Mouse (Mus musculus) forebrain, embryonic 11.5 days (tissue): ENCODE measurements at regions not wholly inside any gene's neighbourhood (a gene's known extent, or its start where the extent isn't known, plus 50 kb on each side); places are given as distances from the start of the nearest gene placed in this dataset.

Experiments used
- ATAC-seq: fragments of 200-750 bp; cut with Nextera tagmentation; replicated peaks from 2 replicates; pipeline ENCODE4 v1.8.0; 2017; ENCODE audit warnings: moderate TSS enrichment; ENCODE audit not compliant: low FRiP score
- DNase-seq: peaks from one replicate; pipeline ENCODE4 v3.0.0-alpha.2; 2017; ENCODE audit warnings: low spot score
- H3K27ac ChIP-seq: fragments of 300-500 bp; sonication (generic); 2 replicates; pipeline ENCODE4 v1.5.1; 2014; ENCODE audit warnings: low read depth, low read length
- H3K27me3 ChIP-seq: fragments of 300-500 bp; sonication (generic); 2 replicates; pipeline ENCODE4 v1.6.1; 2014; ENCODE audit warnings: mild to moderate bottlenecking, low read length, mixed read lengths; ENCODE audit not compliant: control insufficient read depth, insufficient read depth
- H3K36me3 ChIP-seq: fragments of 300-500 bp; sonication (generic); 2 replicates; pipeline ENCODE4 v1.6.1; 2014; ENCODE audit warnings: mild to moderate bottlenecking, low read length, moderate library complexity, mixed read lengths; ENCODE audit not compliant: control insufficient read depth, insufficient read depth
- H3K4me1 ChIP-seq: fragments of 300-500 bp; sonication (generic); replicated peaks from 2 replicates; pipeline ENCODE4 v1.6.1; 2014; ENCODE audit warnings: low read length, mixed read lengths; ENCODE audit not compliant: control insufficient read depth, insufficient read depth
- H3K4me2 ChIP-seq: fragments of 300-500 bp; sonication (generic); 2 replicates; pipeline ENCODE4 v1.6.1; 2014; ENCODE audit warnings: low read depth, mild to moderate bottlenecking, low read length, moderate library complexity, mixed read lengths; ENCODE audit not compliant: severe bottlenecking
- H3K4me3 ChIP-seq: fragments of 300-500 bp; sonication (generic); 2 replicates; pipeline ENCODE4 v1.5.1; 2014; ENCODE audit warnings: low read depth, low read length
- H3K9ac ChIP-seq: fragments of 300-500 bp; sonication (generic); 2 replicates; pipeline ENCODE4 v1.6.1; 2014; ENCODE audit warnings: low read length
- H3K9me3 ChIP-seq: fragments of 300-500 bp; sonication (generic); 2 replicates; pipeline ENCODE4 v1.6.1; 2016; ENCODE audit warnings: low read length, mixed read lengths; ENCODE audit not compliant: control insufficient read depth
- WGBS: fragments of 180-500 bp; shearing (Covaris S2); extraction: QIAGEN DNeasy Blood & Tissue Kit; methylation state at CpG from one replicate; pipeline ENCODE4 v1.1.7; 2014; 5-methylcytosine and 5-hydroxymethylcytosine counted together

- whole genome bisulfite sequencing = 83% methylated on average over 3 of the region's 3 CpGs
- Histone ChIP-seq H3K9me3 (no peaks in the 10 kb centered on the region), H3K4me1 (no peaks in the 10 kb centered on the region)
Measured at GRCm38 (mm10) chr12:77079481-77079880, 117.5 kb upstream of the Max start.

GRCm38 (mm10) chr12:77076678-77077077 is 114.7 kb upstream of the Max start:
- Histone ChIP-seq H3K36me3 (no peaks in the 10 kb centered on the region), H3K9me3 (no peaks in the 10 kb centered on the region), H3K27me3 (no peaks in the 10 kb centered on the region), H3K4me3 (no peak overlapping the region), H3K4me1 (no peaks in the 10 kb centered on the region), H3K27ac (no peak overlapping the region), H3K9ac (no peak overlapping the region), H3K4me2 (no peak overlapping the region)
- DNase-seq (no peak), ATAC-seq (no peak)
- WGBS = 90% methylated on average over 5 of the region's 5 CpGs

More at GRCm38 (mm10) chr12:77079481-77079880, 117.5 kb upstream of the Max start:
- DNase-seq (no peak), ATAC-seq (no peak)
- no peak overlapping the region for H3K4me2 ChIP-seq
- H3K9ac ChIP-seq = no peak overlapping the region
- no peaks in the 10 kb centered on the region for H3K36me3 ChIP-seq
- H3K4me3 ChIP-seq = no peak overlapping the region
- H3K27me3 ChIP-seq = no peaks in the 10 kb centered on the region
- H3K27ac ChIP-seq = no peak overlapping the region

GRCm38 (mm10) chr12:77074602-77075001 is 112.6 kb upstream of the Max start:
- Histone ChIP-seq H3K9me3 (no peaks in the 10 kb centered on the region), H3K4me1 (no peaks in the 10 kb centered on the region), H3K9ac (no peak overlapping the region), H3K27me3 (no peaks in the 10 kb centered on the region), H3K27ac (no peak overlapping the region), H3K4me2 (no peak overlapping the region), H3K36me3 (no peaks in the 10 kb centered on the region), H3K4me3 (no peak overlapping the region)
- no peak for ATAC-seq
- no peak for DNase-seq
- WGBS = 91% methylated on average over 2 of the region's 2 CpGs

GRCm38 (mm10) chr12:77071700-77072099 is 109.7 kb upstream of the Max start:
- Histone ChIP-seq H3K36me3 (no peaks in the 10 kb centered on the region), H3K4me3 (no peak overlapping the region), H3K9ac (no peak overlapping the region), H3K27ac (no peak overlapping the region), H3K4me2 (no peak overlapping the region), H3K4me1 (no peaks in the 10 kb centered on the region), H3K27me3 (no peaks in the 10 kb centered on the region), H3K9me3 (no peaks in the 10 kb centered on the region)
- no peak for ATAC-seq
- DNase-seq = no peak
- 88% methylated on average over 1 of the region's 1 CpGs for WGBS

- WGBS = 87% methylated on average over 5 of the region's 5 CpGs
- DNase-seq (no peak), ATAC-seq (no peak)
- Histone ChIP-seq H3K4me3 (no peak overlapping the region), H3K27ac (no peak overlapping the region), H3K9ac (no peak overlapping the region), H3K9me3 (no peaks in the 10 kb centered on the region), H3K36me3 (no peaks in the 10 kb centered on the region), H3K4me1 (no peaks in the 10 kb centered on the region), H3K27me3 (no peaks in the 10 kb centered on the region), H3K4me2 (no peak overlapping the region)
Measured at GRCm38 (mm10) chr12:77067938-77068337, 105.9 kb upstream of the Max start.

- ATAC-seq (no peak), DNase-seq (no peak)
- WGBS = 80% methylated on average over 5 of the region's 5 CpGs
- no peak overlapping the region for H3K9ac ChIP-seq
- H3K4me1 ChIP-seq = no peaks in the 10 kb centered on the region
- no peak overlapping the region for H3K4me3 ChIP-seq
- no peaks in the 10 kb centered on the region for H3K27me3 ChIP-seq
- H3K36me3 ChIP-seq = no peaks in the 10 kb centered on the region
- H3K27ac ChIP-seq = no peak overlapping the region
- no peaks in the 10 kb centered on the region for H3K9me3 ChIP-seq
- H3K4me2 ChIP-seq = no peak overlapping the region
Measured at GRCm38 (mm10) chr12:77067115-77067514, 105.1 kb upstream of the Max start.

- Histone ChIP-seq H3K36me3 (no peaks in the 10 kb centered on the region), H3K27ac (no peak overlapping the region), H3K4me3 (no peak overlapping the region), H3K4me2 (no peak overlapping the region), H3K27me3 (no peaks in the 10 kb centered on the region), H3K9ac (no peak overlapping the region), H3K4me1 (no peaks in the 10 kb centered on the region), H3K9me3 (no peaks in the 10 kb centered on the region)
- DNase-seq (no peak), ATAC-seq (no peak)
- WGBS = 60% methylated on average over 6 of the region's 6 CpGs
Measured at GRCm38 (mm10) chr12:77065645-77066512, 103.9 kb upstream of the Max start.

- Histone ChIP-seq H3K36me3 (no peaks in the 10 kb centered on the region), H3K9ac (no peak overlapping the region), H3K9me3 (no peaks in the 10 kb centered on the region), H3K4me2 (no peak overlapping the region), H3K4me1 (no peaks in the 10 kb centered on the region), H3K27me3 (no peaks in the 10 kb centered on the region), H3K27ac (no peak overlapping the region), H3K4me3 (no peak overlapping the region)
- no peak for DNase-seq
- ATAC-seq = no peak
- WGBS = 65% methylated on average over 4 of the region's 4 CpGs
Measured at GRCm38 (mm10) chr12:77064048-77064447, 102.0 kb upstream of the Max start.

- H3K4me2 ChIP-seq = no peak overlapping the region
- no peak overlapping the region for H3K9ac ChIP-seq
- no peaks in the 10 kb centered on the region for H3K4me1 ChIP-seq
- H3K4me3 ChIP-seq = no peak overlapping the region
- H3K27ac ChIP-seq = no peak overlapping the region
- DNase-seq = no peak
- H3K9me3 ChIP-seq = no peaks in the 10 kb centered on the region
- no peaks in the 10 kb centered on the region for H3K27me3 ChIP-seq
- ATAC-seq = no peak
- H3K36me3 ChIP-seq = no peaks in the 10 kb centered on the region
- WGBS = 94% methylated on average over 5 of the region's 5 CpGs
Measured at GRCm38 (mm10) chr12:77061562-77061847, 99.5 kb upstream of the Max start.
